ENCODE assay signal across 30 mouse cellular contexts in the genomic region with DNA sequence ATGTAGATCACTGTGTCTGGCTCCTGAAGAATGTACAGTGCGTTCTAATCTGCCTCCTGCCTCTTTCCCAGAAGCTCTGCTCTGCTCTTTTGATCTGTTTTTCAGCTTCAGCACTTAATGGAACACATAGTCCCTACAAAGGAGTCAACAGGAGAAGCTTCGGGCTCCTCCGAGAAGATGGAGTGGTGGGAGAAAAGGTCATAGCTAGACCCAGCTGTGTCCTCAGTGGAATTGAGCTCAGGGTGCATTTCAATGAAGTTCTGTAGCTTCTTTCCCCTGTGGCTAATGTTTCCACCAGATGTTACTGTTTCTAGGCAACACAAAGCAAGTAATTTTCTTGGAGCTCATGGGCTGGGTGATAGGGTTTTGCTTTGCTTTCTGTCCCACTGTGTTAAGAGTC. TPM values are rescaled to one million over a fixed set of nuclear protein-coding genes. Genes with fewer than 3 reads are reported as not detected.
A peak's percentile ranks its signal among the peaks of the same experiment; 100 is the strongest.
DNase-seq lines count a peak whose midpoint lies in the region; ATAC-seq and TF ChIP-seq lines count a peak whose summit lies in the region.
"Had no signal": no experiment of that assay in that cellular context is flagged by ENCODE, and none has a peak within 500 bp of the region (broad histone marks: within the 10 kb centered on the region; RNA-seq: fewer than 3 reads in every experiment).

No protein-coding gene starts in this region.

- no peak overlapping the region for H3K4me2 ChIP-seq in heart, embryonic 11.5 days
- no peak overlapping the region for H3K4me2 ChIP-seq in limb, embryonic 14.5 days (replicated peaks; ENCODE audit: low read depth, low read length, severe bottlenecking)
- H3K4me2 ChIP-seq: embryonic facial prominence, embryonic 12.5 days; forebrain, embryonic 15.5 days; hindbrain, embryonic 14.5 days; kidney, embryonic 15.5 days; limb, embryonic 15.5 days; liver, embryonic 13.5 days; stomach, embryonic 15.5 days had no signal

- H3K9ac ChIP-seq in heart, embryonic 11.5 days (ENCODE audit: low read depth, low read length), result no peak overlapping the region
- no peak overlapping the region for H3K9ac ChIP-seq in limb, embryonic 14.5 days (ENCODE audit: low read depth, low read length, severe bottlenecking)
- H3K9ac ChIP-seq: embryonic facial prominence, embryonic 12.5 days; forebrain, embryonic 15.5 days; hindbrain, embryonic 14.5 days; kidney, embryonic 15.5 days; limb, embryonic 15.5 days; liver, embryonic 13.5 days; stomach, embryonic 15.5 days had no signal

- no peak for ATAC-seq in heart, embryonic 11.5 days (replicated peaks; ENCODE audit: insufficient number of reproducible peaks, low FRiP score, low TSS enrichment)
- no peak for ATAC-seq in limb, embryonic 14.5 days (ENCODE audit: low FRiP score, low read depth)
- ATAC-seq: forebrain, embryonic 15.5 days; lung, postnatal 0 days had no signal

- H3K27me3 ChIP-seq in heart, embryonic 11.5 days (ENCODE audit: control insufficient read depth, insufficient read depth, low read length), result no peaks in the 10 kb centered on the region
- no peaks in the 10 kb centered on the region for H3K27me3 ChIP-seq in limb, embryonic 14.5 days (ENCODE audit: control insufficient read depth, insufficient read depth, low read length)
- no peaks in the 10 kb centered on the region for H3K27me3 ChIP-seq in limb, embryonic 10.5 days (ENCODE audit: low read depth, poor library complexity, severe bottlenecking)
- H3K27me3 ChIP-seq: embryonic facial prominence, embryonic 12.5 days; forebrain, embryonic 15.5 days; kidney, embryonic 15.5 days; limb, embryonic 15.5 days; liver, embryonic 13.5 days; stomach, embryonic 15.5 days had no signal

- H3K27ac ChIP-seq in heart, embryonic 11.5 days (ENCODE audit: low read depth, low read length), result no peak overlapping the region
- H3K27ac ChIP-seq in limb, embryonic 14.5 days (replicated peaks; ENCODE audit: low read depth, low read length), result no peak overlapping the region
- H3K27ac ChIP-seq in limb, embryonic 10.5 days, result no peak overlapping the region
- H3K27ac ChIP-seq: embryonic facial prominence, embryonic 12.5 days; forebrain, embryonic 10.5 days; forebrain, embryonic 15.5 days; heart, adult 2 months; hindbrain, embryonic 14.5 days; kidney, embryonic 15.5 days; limb, embryonic 15.5 days; liver, embryonic 13.5 days; macrophage; stomach, embryonic 15.5 days had no signal

- no peaks in the 10 kb centered on the region for H3K9me3 ChIP-seq in heart, embryonic 11.5 days (replicated peaks; ENCODE audit: control insufficient read depth, low read length)
- H3K9me3 ChIP-seq in limb, embryonic 14.5 days (ENCODE audit: control insufficient read depth, low read length), result no peaks in the 10 kb centered on the region
- H3K9me3 ChIP-seq in limb, embryonic 10.5 days (replicated peaks), result no peaks in the 10 kb centered on the region
- H3K9me3 ChIP-seq: embryonic facial prominence, embryonic 12.5 days; forebrain, embryonic 15.5 days; limb, embryonic 15.5 days; liver, embryonic 13.5 days; stomach, embryonic 15.5 days had no signal

- peak; percentile 16 for DNase-seq in embryo, embryonic 10 days (ENCODE audit: low spot score)
- no peak for DNase-seq in embryo, embryonic 9.5 days (ENCODE audit: extremely low spot score)
- peak; percentile 35 to 63 for DNase-seq in heart, adult 18-20 months
- peak; percentile 9 for DNase-seq in limb, embryonic 14.5 days (ENCODE audit: low spot score)
- DNase-seq in limb, embryonic 10.5 days (ENCODE audit: low spot score), result no peak
- DNase-seq in c-Kit-positive CD71-positive TER-119-positive erythroid progenitor cells, embryonic 14.5 days (ENCODE audit: low spot score), result no peak
- DNase-seq: adrenal gland, postnatal 25 days; cerebellum, adult 18-20 months; cerebellum, postnatal 10 days; gastrocnemius, postnatal 14 days; kidney, adult 18-20 months; kidney, postnatal 4 days; liver, embryonic 13.5 days; lung, adult 18-20 months; midbrain, embryonic 14.5 days; retina, postnatal 1 day; right cerebral cortex, postnatal 14 days; thymus, postnatal 14 days had no signal

- no peak overlapping the region for H3K4me3 ChIP-seq in heart, embryonic 11.5 days (ENCODE audit: low read depth, low read length)
- no peak overlapping the region for H3K4me3 ChIP-seq in limb, embryonic 14.5 days (replicated peaks; ENCODE audit: low read length)
- H3K4me3 ChIP-seq in limb, embryonic 10.5 days, result no peak overlapping the region
- H3K4me3 ChIP-seq: embryonic facial prominence, embryonic 12.5 days; forebrain, embryonic 10.5 days; forebrain, embryonic 15.5 days; heart, adult 2 months; kidney, embryonic 15.5 days; limb, embryonic 15.5 days; liver, embryonic 13.5 days; stomach, embryonic 15.5 days had no signal

- no peak for TF ChIP-seq POLR2A in limb, embryonic 14.5 days (IDR thresholded peaks at IDR 0.05; ENCODE audit: borderline replicate concordance, extremely low read depth, insufficient read depth, insufficient read length)

- no peaks in the 10 kb centered on the region for H3K4me1 ChIP-seq in heart, embryonic 11.5 days (ENCODE audit: control insufficient read depth, insufficient read depth, low read length)
- H3K4me1 ChIP-seq in limb, embryonic 14.5 days (ENCODE audit: control insufficient read depth, insufficient read depth, low read length), result no peaks in the 10 kb centered on the region
- H3K4me1 ChIP-seq in limb, embryonic 10.5 days, result no peaks in the 10 kb centered on the region
- H3K4me1 ChIP-seq: embryonic facial prominence, embryonic 12.5 days; forebrain, embryonic 10.5 days; kidney, embryonic 15.5 days; limb, embryonic 15.5 days; liver, embryonic 13.5 days; stomach, embryonic 15.5 days had no signal

- WGBS in heart, embryonic 11.5 days (ENCODE audit: insufficient replicate concordance), result 81% methylated on average over 3 of the region's 3 CpGs
- WGBS in limb, embryonic 14.5 days, result 70% methylated on average over 3 of the region's 3 CpGs
- WGBS in limb, embryonic 10.5 days, result 87% methylated on average over 3 of the region's 3 CpGs

- H3K36me3 ChIP-seq in heart, embryonic 11.5 days (ENCODE audit: control insufficient read depth, insufficient read depth, low read length), result no peaks in the 10 kb centered on the region
- no peaks in the 10 kb centered on the region for H3K36me3 ChIP-seq in limb, embryonic 14.5 days (ENCODE audit: control insufficient read depth, insufficient read depth, low read length)
- H3K36me3 ChIP-seq in limb, embryonic 10.5 days, result no peaks in the 10 kb centered on the region
- H3K36me3 ChIP-seq: embryonic facial prominence, embryonic 12.5 days; forebrain, embryonic 10.5 days; forebrain, embryonic 15.5 days; kidney, embryonic 15.5 days; limb, embryonic 15.5 days; stomach, embryonic 15.5 days had no signal

RNA-seq across cellular contexts. Expression of a gene that starts 55.7 kb away (rescaled TPM):
- 1 to 10 TPM; 1.2 to 1.6 TPM for total RNA-seq in heart, adult 18-20 months (2021)
- 0.58 and 0.87 TPM in 2 replicates for polyA plus RNA-seq in heart, embryonic 11.5 days (2014; fragmentation: Nextera tagmentation; extraction: Ambion mirVana)
- 9.1 and 9.9 TPM in 2 replicates for polyA plus RNA-seq in limb, embryonic 14.5 days (2012; rRNA removed)
- 10.9 and 11.1 TPM in 2 replicates for polyA plus RNA-seq in limb, embryonic 14.5 days (2014; fragmentation: Nextera tagmentation; extraction: Ambion mirVana)
- 10.4 and 11.5 TPM in 2 replicates for polyA plus RNA-seq in limb, embryonic 10.5 days (2016; fragmentation: Nextera tagmentation; extraction: Ambion mirVana)
- total RNA-seq: megakaryocyte-erythroid progenitor cell, adult 5-6 weeks had no signal

Comparison
In these comparisons a context has a peak if more than half of its experiments do, and no peak if none do; other contexts are left out.
1. DNase-seq: peak in embryo, embryonic 10 days (single experiment), heart, adult 18-20 months (2 of 2) and limb, embryonic 14.5 days (single experiment); none in embryo, embryonic 9.5 days (single experiment), limb, embryonic 10.5 days (single experiment) and c-Kit-positive CD71-positive TER-119-positive erythroid progenitor cells, embryonic 14.5 days (single experiment).